Mouse (Mus musculus) kidney, postnatal 10 days (tissue): ENCODE data around the gene Sgpp2.

Source experiments
- DNase-seq: peaks from one replicate; pipeline ENCODE4 v3.0.0; 2021; ENCODE audit warnings: mixed read lengths

Gene Sgpp2

GRCm38 (mm10) chr1:78310021-78310752 lies at the start of gene Sgpp2:
Gene Sgpp2, plus strand, starts transcription at chr1:78310345.
- DNase-seq: peak; percentile 71

- no peak for DNase-seq
Measured at GRCm38 (mm10) chr1:78267519-78267918, 42.6 kb upstream of the Sgpp2 start.

- no peak for DNase-seq
Measured at GRCm38 (mm10) chr1:78272915-78273314, 37.2 kb upstream of the Sgpp2 start.

DNA sequence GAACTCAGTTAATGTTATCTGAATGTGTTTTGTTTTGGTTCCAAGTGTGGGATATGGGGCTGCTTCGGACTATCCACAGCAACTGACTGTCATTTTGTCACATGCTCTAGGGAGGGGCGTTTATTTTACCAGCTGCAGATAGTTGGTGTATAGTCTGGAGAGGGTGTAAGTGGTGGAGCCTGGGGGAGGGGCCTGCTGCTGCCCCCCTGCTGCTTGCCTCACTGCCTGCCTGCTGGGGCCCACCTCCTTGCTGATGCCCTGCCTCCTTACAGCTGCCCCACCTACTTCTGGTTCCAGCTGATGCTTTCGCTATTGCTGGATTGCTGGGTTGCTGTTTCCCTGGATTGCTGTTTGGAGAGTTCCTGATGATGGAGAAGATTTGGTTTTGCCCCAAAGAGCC lies 31.0 kb upstream of the Sgpp2 start:
- DNase-seq: no peak

DNA sequence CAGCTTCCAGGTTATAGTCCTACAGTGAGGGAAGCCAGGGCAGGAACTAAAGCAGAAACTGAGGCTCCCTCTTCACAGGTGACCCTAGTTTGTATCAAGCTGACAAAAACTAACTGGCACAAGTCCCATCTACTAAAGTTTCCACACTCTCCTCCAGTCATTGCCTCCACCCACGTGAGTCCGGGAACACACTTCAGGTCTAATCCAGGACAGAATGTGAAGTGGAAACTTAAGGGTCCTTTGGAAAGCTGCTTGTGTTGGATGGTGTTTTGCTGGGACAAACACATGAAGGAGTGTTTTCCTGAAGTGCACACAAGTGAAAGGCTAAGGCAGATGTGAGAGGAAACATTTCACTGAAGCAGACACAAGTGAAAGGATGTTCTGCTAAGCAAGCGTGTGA lies 17.7 kb upstream of the Sgpp2 start:
- DNase-seq: no peak

DNA sequence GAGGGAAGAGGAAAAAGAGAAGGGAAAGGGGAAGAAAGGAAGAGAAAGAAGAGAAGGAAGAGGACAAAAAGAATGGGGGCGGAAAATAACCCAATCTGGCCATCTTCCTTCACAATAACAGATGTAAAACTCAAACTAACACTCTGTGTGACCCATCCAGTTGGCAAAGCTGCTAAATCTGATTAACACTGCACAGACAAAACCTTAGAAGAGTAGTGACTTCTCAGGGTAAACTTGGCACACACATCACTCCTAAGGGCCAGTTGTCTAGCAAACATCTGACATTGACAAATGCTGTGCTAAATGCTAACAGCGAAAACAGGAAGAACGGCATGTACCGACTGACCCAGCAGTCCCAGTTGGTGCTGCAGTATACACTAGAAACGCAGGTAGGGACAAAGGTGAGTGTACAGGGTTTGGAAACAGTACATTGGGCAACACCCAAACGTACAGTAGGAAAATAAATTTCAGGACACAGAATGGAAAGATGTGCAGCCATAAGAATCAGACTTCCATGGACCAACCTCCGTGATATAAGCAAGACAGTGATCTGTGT lies 10.4 kb upstream of the Sgpp2 start:
- DNase-seq: no peak

DNA sequence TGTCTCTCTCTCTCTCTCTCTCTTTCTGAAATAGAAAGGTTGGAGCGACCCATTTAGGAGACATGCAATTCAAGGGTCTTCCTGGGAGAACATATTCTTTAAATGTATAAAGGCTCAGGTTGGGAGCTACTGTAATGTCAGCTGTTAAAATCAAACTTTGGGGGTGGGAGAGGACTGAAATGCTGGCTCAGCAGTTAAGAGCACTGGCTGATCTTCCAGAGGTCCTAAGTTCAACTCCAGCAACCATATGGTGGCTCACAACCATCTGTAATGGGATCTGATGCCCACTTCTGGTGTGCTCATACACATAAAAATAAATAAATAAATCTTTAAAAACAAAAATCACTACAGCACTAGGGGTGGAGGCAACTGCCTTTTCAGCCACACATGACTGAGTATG lies 1.5 kb upstream of the Sgpp2 start:
- no peak for DNase-seq

DNA sequence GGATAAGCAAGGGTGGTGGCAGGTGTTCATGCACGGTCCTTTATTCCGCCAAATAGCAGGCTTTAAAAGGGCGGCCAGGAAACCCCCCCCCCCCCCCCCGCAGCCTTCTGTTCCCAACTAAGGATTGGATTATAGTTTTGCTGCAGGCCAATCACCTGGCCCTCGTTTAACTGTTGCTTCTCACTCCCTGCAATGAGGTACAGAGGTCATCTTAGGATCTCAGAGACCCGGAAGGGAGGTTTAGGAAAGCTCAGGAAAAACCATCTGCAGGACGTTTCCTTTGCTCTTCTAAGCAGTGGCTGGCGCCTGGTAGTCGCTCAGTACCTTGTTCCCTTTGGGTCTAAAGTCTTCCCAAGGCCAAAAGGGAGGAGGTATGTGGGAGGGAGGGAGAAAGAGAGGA lies 865 bp upstream of the Sgpp2 start:
- no peak for DNase-seq

- peak; percentile 51 for DNase-seq
Measured at GRCm38 (mm10) chr1:78310861-78311341, 756 bp downstream of the Sgpp2 start.

DNA sequence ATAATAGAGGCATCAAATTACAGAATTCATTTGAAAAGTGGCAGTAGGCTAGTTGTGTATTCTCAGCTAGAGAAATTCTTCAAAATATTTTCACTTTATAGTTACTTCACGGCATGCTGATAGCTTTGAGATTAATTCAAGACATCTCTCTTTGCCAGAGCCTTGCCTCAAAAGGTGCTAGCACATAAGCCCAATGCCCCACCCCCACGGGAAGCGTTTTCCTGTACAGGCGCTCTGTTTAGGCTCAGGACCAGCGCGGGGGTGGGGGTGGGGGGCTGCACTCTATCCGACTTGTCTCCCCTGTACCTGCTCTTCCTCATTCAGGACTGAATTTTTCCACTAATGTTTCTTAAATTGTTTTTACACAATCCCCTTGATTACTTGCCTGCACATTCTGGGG lies 1.3 kb downstream of the Sgpp2 start:
- DNase-seq: peak; percentile 24

DNA sequence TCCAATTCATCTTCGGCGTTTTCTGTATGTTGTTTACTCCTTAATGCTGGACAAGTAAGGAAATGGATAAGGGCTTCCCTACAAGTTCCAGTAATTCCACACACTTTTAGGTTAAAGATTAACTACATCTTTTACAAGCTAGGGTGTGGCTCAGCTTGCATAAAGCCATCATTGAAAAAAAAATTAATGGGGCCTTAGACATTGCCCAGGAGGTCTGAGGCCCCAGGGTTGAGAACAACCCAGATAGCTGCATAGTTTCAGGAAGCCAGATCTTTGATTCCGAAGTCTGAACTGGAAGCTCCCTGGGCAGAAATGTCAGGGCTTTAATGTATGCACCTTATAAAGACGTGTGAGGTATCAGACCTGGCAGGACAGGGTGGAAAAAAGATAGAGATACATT lies 2.8 kb downstream of the Sgpp2 start:
- DNase-seq: no peak

DNA sequence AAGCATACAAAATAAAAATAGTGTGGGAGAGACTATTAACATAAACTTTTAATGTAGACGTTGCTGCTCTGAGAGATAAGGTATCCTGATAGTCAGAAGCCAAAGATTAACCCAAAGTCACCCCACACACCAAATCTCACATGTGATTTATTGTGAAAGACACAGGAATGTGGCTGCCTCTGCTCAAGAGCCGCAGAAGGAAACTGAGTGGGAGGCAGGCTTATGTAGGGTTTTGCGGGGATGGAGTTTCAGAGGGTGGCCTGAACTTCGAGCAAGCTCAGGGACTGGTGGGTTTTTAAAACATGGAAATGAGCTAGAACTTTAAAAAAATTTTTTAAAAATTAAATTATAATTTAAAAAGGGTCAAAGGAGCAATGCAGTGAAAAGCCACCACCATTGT lies 3.8 kb downstream of the Sgpp2 start:
- DNase-seq: no peak

GRCm38 (mm10) chr1:78318089-78318760 lies 8.1 kb downstream of the Sgpp2 start:
- DNase-seq: no peak

DNA sequence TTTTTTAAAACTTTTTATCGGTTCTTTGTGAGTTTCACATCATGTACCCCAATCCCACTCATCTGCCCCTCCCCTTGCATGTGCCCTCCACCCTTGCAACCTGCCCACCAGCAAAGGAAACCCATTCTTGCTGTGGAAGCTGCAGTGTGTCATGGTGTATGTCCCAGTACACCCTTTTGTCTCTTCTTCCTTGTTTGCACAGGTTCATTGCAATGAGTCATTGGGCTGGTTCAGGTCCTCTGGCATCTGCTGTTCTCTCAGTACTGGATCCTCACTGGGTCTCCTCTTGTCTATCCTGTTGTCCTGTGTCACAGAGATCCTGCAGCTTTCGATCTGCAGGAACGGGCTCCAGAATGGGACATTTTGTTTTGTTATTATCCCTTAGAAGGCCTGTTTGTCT lies 10.1 kb downstream of the Sgpp2 start:
- no peak for DNase-seq

- DNase-seq: no peak
Measured at GRCm38 (mm10) chr1:78322098-78322778, 12.1 kb downstream of the Sgpp2 start.

DNA sequence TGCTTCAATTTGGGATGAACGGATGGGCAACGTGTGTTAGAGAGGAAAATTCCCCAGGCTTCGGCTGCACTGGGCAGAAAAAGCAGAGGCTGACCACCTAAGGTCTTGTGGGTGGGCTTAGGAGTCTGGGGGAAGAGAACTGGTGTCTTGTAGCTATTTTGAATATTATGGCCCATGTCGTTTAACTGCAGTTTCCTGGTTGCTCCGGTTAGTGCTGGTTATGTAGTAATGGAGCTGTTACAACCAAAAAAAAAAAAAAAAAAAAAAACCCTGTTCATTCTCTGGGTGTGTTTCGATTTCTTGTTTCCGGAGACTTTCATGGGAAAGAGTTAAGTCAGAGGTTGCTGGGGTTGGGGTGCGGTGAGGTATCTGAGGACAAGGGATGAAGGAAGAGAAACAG lies 12.7 kb downstream of the Sgpp2 start:
- no peak for DNase-seq

- DNase-seq: no peak
Measured at GRCm38 (mm10) chr1:78324044-78324443, 13.9 kb downstream of the Sgpp2 start.

DNA sequence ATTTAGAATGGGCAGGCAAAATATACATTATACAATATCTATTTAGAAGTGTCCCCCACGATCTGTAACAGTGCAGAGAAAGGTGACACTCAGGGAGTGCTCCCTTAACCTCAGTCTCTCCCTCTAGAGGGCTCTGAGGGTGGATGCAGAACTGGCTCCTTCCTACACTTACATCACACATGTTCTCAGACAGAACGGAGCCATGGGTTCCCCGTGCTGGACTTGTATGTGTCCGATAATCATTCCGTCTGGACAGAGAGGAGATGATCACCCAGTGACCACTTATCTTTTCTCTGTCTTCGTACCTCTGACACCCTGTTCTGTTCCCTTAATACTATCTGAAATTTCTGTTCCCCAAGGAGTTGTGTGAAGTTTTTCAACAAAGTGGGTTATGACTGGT lies 15.7 kb downstream of the Sgpp2 start:
- no peak for DNase-seq

- DNase-seq: no peak
Measured at GRCm38 (mm10) chr1:78328646-78329045, 18.5 kb downstream of the Sgpp2 start.

DNA sequence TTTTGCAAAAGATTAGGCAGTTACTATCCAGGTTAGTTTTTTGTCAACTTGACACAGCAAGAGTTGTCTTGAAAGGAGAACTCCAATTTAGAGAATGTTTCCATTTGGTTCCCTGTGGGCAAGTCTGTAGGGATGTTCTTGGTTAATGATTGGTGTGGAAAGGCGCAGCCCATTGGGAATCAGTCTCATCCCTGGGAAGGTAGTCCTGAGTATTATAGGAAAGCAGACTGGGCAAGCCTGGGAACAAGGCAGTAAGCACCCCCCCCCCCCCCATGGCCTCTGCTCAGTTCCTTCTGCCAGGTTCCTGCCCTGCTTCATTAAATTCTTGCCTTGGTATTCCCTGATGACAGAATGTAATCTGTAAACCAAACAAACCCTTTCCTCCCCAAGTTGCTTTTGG lies 19.7 kb downstream of the Sgpp2 start:
- DNase-seq: no peak

DNA sequence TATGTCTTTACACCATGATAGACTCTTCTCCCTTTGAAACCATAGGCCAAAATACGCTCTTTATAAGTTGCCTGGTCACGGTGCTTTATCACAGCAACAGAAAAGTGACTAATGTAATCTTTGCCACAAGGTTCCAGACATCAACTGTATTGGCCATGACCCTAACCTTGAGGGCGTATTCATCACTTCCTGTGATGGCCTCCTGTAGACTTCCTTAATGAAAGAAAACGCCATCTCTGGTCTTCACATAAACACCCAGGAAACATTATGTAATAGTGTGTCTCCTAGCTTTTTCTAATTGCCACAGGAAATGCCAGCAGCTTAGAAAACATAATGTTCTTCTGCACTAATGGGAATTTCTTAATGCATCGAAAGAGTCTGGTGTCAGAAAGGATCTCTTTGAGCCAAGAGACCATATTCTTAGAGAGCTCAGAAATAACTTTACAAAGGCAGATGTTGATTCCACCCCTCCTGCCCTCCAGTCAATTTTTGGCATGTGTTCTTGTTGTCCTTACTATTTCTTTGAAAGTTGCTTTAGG lies 20.5 kb downstream of the Sgpp2 start:
- no peak for DNase-seq

DNA sequence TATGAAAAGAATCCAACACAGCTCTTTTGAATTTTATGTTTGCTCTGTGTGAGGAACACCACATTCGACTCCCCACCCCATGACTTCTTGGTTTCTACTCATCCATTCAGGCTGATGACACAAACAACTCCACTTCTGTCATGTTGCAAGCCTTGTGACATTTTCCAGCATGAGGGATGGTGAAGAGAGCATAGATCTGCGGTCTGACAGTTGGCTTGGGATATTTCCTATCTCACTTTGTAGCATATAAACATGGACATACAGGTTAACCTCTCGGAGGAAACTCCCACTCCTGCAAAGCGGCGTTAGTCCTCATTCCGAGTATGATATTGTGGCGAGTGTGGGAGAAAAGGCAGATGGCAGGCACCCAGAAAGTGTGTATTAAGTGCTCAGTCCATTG lies 27.6 kb downstream of the Sgpp2 start:
- DNase-seq: no peak

GRCm38 (mm10) chr1:78338212-78338611 lies 28.1 kb downstream of the Sgpp2 start:
- DNase-seq: peak; percentile 79
